Mouse (Mus musculus): ENCODE results near the gene Lonrf3. TPM values are rescaled to one million over a fixed set of nuclear protein-coding genes. Genes with fewer than 3 reads are reported as not detected.
A peak's percentile ranks its signal among the peaks of the same experiment; 100 is the strongest.

Lonrf3 gene
- total RNA-seq (2021) = 1 to 10 TPM; 7.7 to 8.0 TPM
- long read RNA-seq, experiment 1, partial matches to known transcripts = 0 of 3 reads
- long read RNA-seq, experiment 1, other reads (novel, unspliced or antisense) = 0 of 3 reads
- long read RNA-seq, experiment 2, partial matches to known transcripts = 0 of 1 reads
- long read RNA-seq, experiment 2, other reads (novel, unspliced or antisense) = 0 of 1 reads

- DNase-seq (ENCODE audit: low spot score in 2 of 2) = peak; percentile 23 to 27
Observed at GRCm38 (mm10) chrX:36328271-36329039, at the start of gene Lonrf3. Gene Lonrf3 (plus strand): TSS chrX:36328353.

GRCm38 (mm10) chrX:36278750-36279149 lies 49.4 kb upstream of the Lonrf3 start:
- DNase-seq (ENCODE audit: low spot score in 2 of 2) = no peak

GRCm38 (mm10) chrX:36311420-36311819 lies 16.7 kb upstream of the Lonrf3 start:
- DNase-seq (ENCODE audit: low spot score in 2 of 2) = no peak

GRCm38 (mm10) chrX:36327491-36328255 lies 480 bp upstream of the Lonrf3 start:
- peak; percentile 4 to 10 for DNase-seq (ENCODE audit: low spot score in 2 of 2)

- peak in 1 of 2 experiments; percentile 3 for DNase-seq (ENCODE audit: low spot score in 2 of 2)
Observed at GRCm38 (mm10) chrX:36329040-36329649, 992 bp downstream of the Lonrf3 start.

GRCm38 (mm10) chrX:36329849-36330411 lies 1.8 kb downstream of the Lonrf3 start:
- peak; percentile 11 to 20 for DNase-seq (ENCODE audit: low spot score in 2 of 2)

- no peak for DNase-seq (ENCODE audit: low spot score in 2 of 2)
Observed at GRCm38 (mm10) chrX:36352446-36352845, 24.3 kb downstream of the Lonrf3 start.

- DNase-seq (ENCODE audit: low spot score in 2 of 2) = no peak
Observed at GRCm38 (mm10) chrX:36385340-36385739, 57.2 kb downstream of the Lonrf3 start.

GRCm38 (mm10) chrX:36389971-36390370 lies 61.8 kb downstream of the Lonrf3 start:
- DNase-seq (ENCODE audit: low spot score in 2 of 2) = no peak

GRCm38 (mm10) chrX:36390503-36390902 lies 62.4 kb downstream of the Lonrf3 start:
- DNase-seq (ENCODE audit: low spot score in 2 of 2) = no peak

- DNase-seq (ENCODE audit: low spot score in 2 of 2) = no peak
Observed at GRCm38 (mm10) chrX:36392672-36393071, 64.5 kb downstream of the Lonrf3 start.

GRCm38 (mm10) chrX:36393279-36393678 lies 65.1 kb downstream of the Lonrf3 start:
- no peak for DNase-seq (ENCODE audit: low spot score in 2 of 2)

GRCm38 (mm10) chrX:36400980-36401379 lies 72.8 kb downstream of the Lonrf3 start, which contains the start of gene Gm6268:
Gene Gm6268 (plus strand): TSS chrX:36401280.
- DNase-seq (ENCODE audit: low spot score in 2 of 2) = no peak

- no peak for DNase-seq (ENCODE audit: low spot score in 2 of 2)
Observed at GRCm38 (mm10) chrX:36402316-36402715, 74.2 kb downstream of the Lonrf3 start.

Small RNA genes within 50 kb of the gene (microRNA-seq; reads per million reads assigned to microRNA genes)
- not detected for gene Gm44485

Other genes with a start within 250 kb of the Lonrf3 start
- 10 to 100 TPM in 1 of 2 experiments, 1 to 10 TPM in 1; 10.0 to 13.0 TPM for gene Il13ra1, start 216.2 kb upstream of the Lonrf3 start, total RNA-seq (2021)
- 10 to 100 TPM; 11.8 to 14.3 TPM for gene Zcchc12, start 132.4 kb upstream of the Lonrf3 start, total RNA-seq (2021)
- not detected for gene Gm6268, start 72.9 kb downstream of the Lonrf3 start, total RNA-seq (2021)
- 1 to 10 TPM; 4.7 to 5.6 TPM for gene Gm14569, start 163.5 kb downstream of the Lonrf3 start, total RNA-seq (2021)